Mouse (Mus musculus) MEL (cell line): ENCODE measurements around the gene BC024978. TPM values are rescaled to one million over a fixed set of nuclear protein-coding genes. Genes with fewer than 3 reads are reported as not detected.

Source experiments
- DNase-seq: peaks from one replicate; pipeline ENCODE4 v3.0.0; 2011; ENCODE audit warnings: low read depth, low spot score
- H3K27ac ChIP-seq: 2 replicates; pipeline ENCODE4 v1.5.1; 2012; ENCODE audit warnings: low read depth, mild to moderate bottlenecking, control low read depth, low read length, moderate library complexity; ENCODE audit not compliant: control insufficient read depth
- H3K27me3 ChIP-seq, 2 experiments: fragments of 150-350 bp in 1 of 2; sonication (generic) in 1 of 2; 2 replicates each; pipeline ENCODE4 v1.6.1; 2012; ENCODE audit warnings: low read length in 2 of 2, mild to moderate bottlenecking in 2 of 2, improper control_type of control experiment in 1 of 2, moderate library complexity in 1 of 2; ENCODE audit not compliant: insufficient read depth in 2 of 2, control insufficient read depth in 1 of 2
- H3K36me3 ChIP-seq, 2 experiments: 2 replicates each; pipeline ENCODE4 v1.6.1; 2012 to 2014; ENCODE audit warnings: low read length in 2 of 2, improper control_type of control experiment in 1 of 2, inconsistent platforms in 1 of 2, mild to moderate bottlenecking in 1 of 2; ENCODE audit not compliant: insufficient read depth in 2 of 2, control insufficient read depth in 1 of 2
- H3K4me1 ChIP-seq, 2 experiments: fragments of 150-350 bp in 1 of 2; sonication (generic) in 1 of 2; 2 replicates each; pipeline ENCODE4 v1.6.1; 2012; ENCODE audit warnings: low read length in 2 of 2, improper control_type of control experiment in 1 of 2, mild to moderate bottlenecking in 1 of 2; ENCODE audit not compliant: insufficient read depth in 2 of 2, control insufficient read depth in 1 of 2
- H3K4me3 ChIP-seq, 2 experiments: fragments of 150-350 bp in 1 of 2; sonication (generic) in 1 of 2; 2 replicates each; pipeline ENCODE4 v1.5.1; 2012; ENCODE audit warnings: low read depth in 2 of 2, low read length in 2 of 2, mild to moderate bottlenecking in 2 of 2, moderate library complexity in 2 of 2, control low read depth in 1 of 2, improper control_type of control experiment in 1 of 2; ENCODE audit not compliant: control insufficient read depth in 1 of 2, insufficient read depth in 1 of 2
- H3K79me2 ChIP-seq: 2 replicates; pipeline ENCODE4 v1.6.1; 2012; ENCODE audit warnings: mild to moderate bottlenecking, low read length, moderate library complexity; ENCODE audit not compliant: control insufficient read depth, poor library complexity, insufficient read depth
- H3K9ac ChIP-seq: 2 replicates; pipeline ENCODE4 v1.6.1; 2012; ENCODE audit warnings: low read depth, mild to moderate bottlenecking, control low read depth, low read length, moderate library complexity; ENCODE audit not compliant: control insufficient read depth, poor library complexity, severe bottlenecking
- H3K9me3 ChIP-seq: fragments of 150-350 bp; sonication (generic); replicated peaks from 2 replicates; pipeline ENCODE4 v1.6.1; 2012; ENCODE audit warnings: mild to moderate bottlenecking, low read length, improper control_type of control experiment, moderate library complexity; ENCODE audit not compliant: insufficient read depth
- BHLHE40 ChIP-seq: IDR thresholded peaks from 2 replicates; pipeline ENCODE4 v1.6.1; 2012; ENCODE audit warnings: low read depth, mild to moderate bottlenecking, inconsistent platforms, low read length, improper control_type of control experiment, borderline replicate concordance
- CHD2 ChIP-seq: IDR thresholded peaks from 2 replicates; pipeline ENCODE4 v1.6.1; 2011; ENCODE audit warnings: low read length, improper control_type of control experiment
- E2F4 ChIP-seq: IDR thresholded peaks from 2 replicates; pipeline ENCODE4 v1.6.1; 2011; ENCODE audit warnings: low read depth, low read length, improper control_type of control experiment, borderline replicate concordance
- ELF1 ChIP-seq: IDR thresholded peaks from 2 replicates; pipeline ENCODE4 v1.6.1; 2014; ENCODE audit warnings: low read depth, mild to moderate bottlenecking, inconsistent platforms, low read length, improper control_type of control experiment, moderate library complexity
- ETS1 ChIP-seq: IDR thresholded peaks from 2 replicates; pipeline ENCODE4 v1.6.1; 2012; ENCODE audit warnings: low read depth, mild to moderate bottlenecking, inconsistent platforms, low read length, improper control_type of control experiment, moderate library complexity
- HCFC1 ChIP-seq: IDR thresholded peaks from 2 replicates; pipeline ENCODE4 v1.6.1; 2012; ENCODE audit warnings: low read depth, mild to moderate bottlenecking, inconsistent platforms, low read length, improper control_type of control experiment, moderate library complexity
- JUND ChIP-seq: IDR thresholded peaks from 2 replicates; pipeline ENCODE4 v1.6.1; 2011; ENCODE audit warnings: low read depth, mild to moderate bottlenecking, improper control_type of control experiment, low read length
- MAFK ChIP-seq: IDR thresholded peaks from 2 replicates; pipeline ENCODE4 v1.6.1; 2011; ENCODE audit warnings: low read depth, mild to moderate bottlenecking, low read length, improper control_type of control experiment, borderline replicate concordance
- MAX ChIP-seq: IDR thresholded peaks from 2 replicates; pipeline ENCODE4 v1.6.1; 2011; ENCODE audit warnings: low read length, improper control_type of control experiment
- MAZ ChIP-seq: IDR thresholded peaks from 2 replicates; pipeline ENCODE4 v1.6.1; 2012; ENCODE audit warnings: low read depth, mild to moderate bottlenecking, inconsistent platforms, low read length, improper control_type of control experiment
- MEF2A ChIP-seq: IDR thresholded peaks from 2 replicates; pipeline ENCODE4 v1.6.1; 2014; ENCODE audit warnings: low read depth, mild to moderate bottlenecking, inconsistent platforms, low read length, improper control_type of control experiment; ENCODE audit not compliant: poor library complexity, insufficient replicate concordance, severe bottlenecking; ENCODE audit errors: extremely low read depth
- MYB ChIP-seq: IDR thresholded peaks from 2 replicates; pipeline ENCODE4 v1.6.1; 2011; ENCODE audit warnings: mild to moderate bottlenecking, low read depth, low read length, improper control_type of control experiment
- MYC ChIP-seq: IDR thresholded peaks from 2 replicates; pipeline ENCODE4 v1.6.1; 2011; ENCODE audit warnings: low read depth, mild to moderate bottlenecking, low read length, improper control_type of control experiment, moderate library complexity
- POLR2AphosphoS5 ChIP-seq: IDR thresholded peaks from 2 replicates; pipeline ENCODE4 v1.6.1; 2012; ENCODE audit warnings: low read depth, borderline replicate concordance, mild to moderate bottlenecking, inconsistent platforms, low read length, moderate library complexity, mixed read lengths
- RAD21 ChIP-seq: IDR thresholded peaks from 2 replicates; pipeline ENCODE4 v1.6.1; 2011; ENCODE audit warnings: mild to moderate bottlenecking, low read depth, low read length, improper control_type of control experiment
- RCOR1 ChIP-seq: IDR thresholded peaks from 2 replicates; pipeline ENCODE4 v1.6.1; 2012; ENCODE audit warnings: low read depth, mild to moderate bottlenecking, inconsistent platforms, low read length, improper control_type of control experiment
- SIN3A ChIP-seq: IDR thresholded peaks from 2 replicates; pipeline ENCODE4 v1.6.1; 2012; ENCODE audit warnings: low read length, improper control_type of control experiment, inconsistent platforms
- TAL1 ChIP-seq: IDR thresholded peaks from 2 replicates; pipeline ENCODE4 v1.6.1; 2012; ENCODE audit warnings: mild to moderate bottlenecking, inconsistent platforms, low read length, moderate library complexity, mixed read lengths
- UBTF ChIP-seq: IDR thresholded peaks from 2 replicates; pipeline ENCODE4 v1.6.1; 2012; ENCODE audit warnings: low read depth, mild to moderate bottlenecking, inconsistent platforms, low read length, improper control_type of control experiment, moderate library complexity, borderline replicate concordance; ENCODE audit not compliant: insufficient read depth
- USF1 ChIP-seq: IDR thresholded peaks from 2 replicates; pipeline ENCODE4 v1.6.1; 2014; ENCODE audit warnings: low read depth, mild to moderate bottlenecking, inconsistent platforms, low read length, improper control_type of control experiment, moderate library complexity
- USF2 ChIP-seq, 2 experiments: IDR thresholded peaks; 2 replicates each; pipeline ENCODE4 v1.6.1; 2011 to 2012; ENCODE audit warnings: improper control_type of control experiment in 2 of 2, low read length in 2 of 2, borderline replicate concordance in 1 of 2, inconsistent platforms in 1 of 2, low read depth in 1 of 2, mild to moderate bottlenecking in 1 of 2; ENCODE audit not compliant: insufficient read depth in 1 of 2
- ZNF384 ChIP-seq: IDR thresholded peaks from 2 replicates; pipeline ENCODE4 v1.6.1; 2012; ENCODE audit warnings: low read depth, mild to moderate bottlenecking, inconsistent platforms, low read length, improper control_type of control experiment
- polyA plus RNA-seq, 2 experiments: library from polyadenylated mRNA; stranded (reverse) in 1 of 2; unstranded in 1 of 2; fragments of >175 nt in 1 of 2; fragments of >200 nt in 1 of 2; gene quantifications; 2 replicates each; pipeline versions ENCODE4 v1.2.1 to v1.2.4; 2012; ENCODE audit warnings: low replicate concordance in 2 of 2, low read depth in 1 of 2; ENCODE audit not compliant: insufficient read length in 2 of 2, insufficient read depth in 1 of 2, missing spikeins in 1 of 2
- total RNA-seq: library from RNA; depleted of rRNA; stranded (reverse); fragments of 300-350 nt; gene quantifications from 2 replicates; pipeline ENCODE4 v1.2.3, GENCODE M21; 2012

The BC024978 gene
- total and polyA plus RNA-seq, 3 experiments = 2.1 to 7.1 TPM; not detected in 1

GRCm38 (mm10) chr7:27232781-27233281, 37.2 kb downstream of the BC024978 start, which contains the start of gene Coq8b (continued):
- peak; percentile 92 for TF ChIP-seq ELF1
- TF ChIP-seq MYC = peak; percentile 80
- no peak for TF ChIP-seq MAZ
- no peak for TF ChIP-seq RAD21
- TF ChIP-seq CHD2 = no peak
- no peak for TF ChIP-seq RCOR1
- no peak for TF ChIP-seq USF2 (IDR thresholded peaks at IDR 0.05; ENCODE audit: borderline replicate concordance in 1 of 2, insufficient read depth in 1 of 2, low read depth in 1 of 2, low read length in 2 of 2)
- no peak for TF ChIP-seq POLR2AphosphoS5
- no peak for TF ChIP-seq UBTF
- TF ChIP-seq ETS1 = no peak
- TF ChIP-seq MEF2A = no peak
- no peak for TF ChIP-seq MAFK
- peak; percentile 65 for TF ChIP-seq MAX

- TF ChIP-seq E2F4 = no peak
- TF ChIP-seq MYB = no peak
- TF ChIP-seq ZNF384 = no peak
- TF ChIP-seq SIN3A = no peak
- no peak for TF ChIP-seq ETS1
- TF ChIP-seq HCFC1 = no peak
- no peak for TF ChIP-seq BHLHE40
- TF ChIP-seq MEF2A = no peak
- no peak for TF ChIP-seq JUND
- no peak for TF ChIP-seq ELF1
- TF ChIP-seq USF1 = no peak
- no peak for TF ChIP-seq TAL1
- Histone ChIP-seq H3K9ac (peak overlapping the region; percentile 54), H3K27me3 (no peaks in the 10 kb centered on the region), H3K27ac (no peak overlapping the region), H3K9me3 (no peaks in the 10 kb centered on the region), H3K79me2 (no peaks in the 10 kb centered on the region; the same call in 1 of the 2 replicates), H3K4me3 (peak overlapping the region; percentile 71 to 95), H3K36me3 (peaks cover 0 to 8% of the 10 kb centered on the region in 2 experiments; a peak in 2 of 4 replicates), H3K4me1 (peaks cover 6 to 20% of the 10 kb centered on the region in 2 experiments; a peak in 3 of 4 replicates)
- no peak for DNase-seq
Observed at GRCm38 (mm10) chr7:27233300-27233699, 37.7 kb downstream of the BC024978 start.
